Mouse (Mus musculus) neural tube, embryonic 13.5 days (tissue): Measurements from ENCODE around the gene Fancg. TPM values are rescaled to one million over a fixed set of nuclear protein-coding genes. Genes with fewer than 3 reads are reported as not detected.

Experiments
- ATAC-seq: fragments of 200-750 bp; cut with Nextera tagmentation; 2 replicates; pipeline ENCODE4 v1.8.0; 2017; ENCODE audit warnings: low read depth, mild to moderate bottlenecking, moderate TSS enrichment, moderate library complexity
- H3K27ac ChIP-seq: fragments of 300-500 bp; sonication (generic); replicated peaks from 2 replicates; pipeline ENCODE4 v1.5.1; 2015; ENCODE audit warnings: moderate library complexity, mild to moderate bottlenecking, inconsistent platforms
- H3K27me3 ChIP-seq: fragments of 300-500 bp; sonication (generic); 2 replicates; pipeline ENCODE4 v1.6.1; 2015; ENCODE audit warnings: mild to moderate bottlenecking, inconsistent platforms
- H3K36me3 ChIP-seq: fragments of 300-500 bp; sonication (generic); 2 replicates; pipeline ENCODE4 v1.6.1; 2015; ENCODE audit warnings: mild to moderate bottlenecking, inconsistent platforms
- H3K4me1 ChIP-seq: fragments of 300-500 bp; sonication (generic); replicated peaks from 2 replicates; pipeline ENCODE4 v1.6.1; 2015; ENCODE audit warnings: inconsistent platforms
- H3K4me2 ChIP-seq: fragments of 300-500 bp; sonication (generic); 2 replicates; pipeline ENCODE4 v1.6.1; 2015; ENCODE audit warnings: inconsistent platforms, mild to moderate bottlenecking, moderate library complexity
- H3K4me3 ChIP-seq: fragments of 300-500 bp; sonication (generic); 2 replicates; pipeline ENCODE4 v1.5.1; 2015; ENCODE audit warnings: mild to moderate bottlenecking, inconsistent platforms
- H3K9ac ChIP-seq: fragments of 300-500 bp; sonication (generic); 2 replicates; pipeline ENCODE4 v1.6.1; 2015; ENCODE audit warnings: moderate library complexity, mild to moderate bottlenecking, inconsistent platforms
- H3K9me3 ChIP-seq: fragments of 300-500 bp; sonication (generic); 2 replicates; pipeline ENCODE4 v1.6.1; 2016; ENCODE audit warnings: inconsistent platforms
- WGBS: fragments of 180-500 bp; shearing (Covaris S2); methylation state at CpG from one replicate; pipeline ENCODE4 v1.1.7; 2015; 5-methylcytosine and 5-hydroxymethylcytosine counted together
- polyA plus RNA-seq: library from polyadenylated mRNA; unstranded; fragments of >200 nt; fragmentation: Nextera tagmentation; extraction: Ambion mirVana; gene quantifications from 2 replicates; pipeline ENCODE4 v1.2.1, GENCODE M21; 2015

The Fancg gene
- polyA plus RNA-seq, 1 experiment from 2014 or later = 20.4 TPM

DNA sequence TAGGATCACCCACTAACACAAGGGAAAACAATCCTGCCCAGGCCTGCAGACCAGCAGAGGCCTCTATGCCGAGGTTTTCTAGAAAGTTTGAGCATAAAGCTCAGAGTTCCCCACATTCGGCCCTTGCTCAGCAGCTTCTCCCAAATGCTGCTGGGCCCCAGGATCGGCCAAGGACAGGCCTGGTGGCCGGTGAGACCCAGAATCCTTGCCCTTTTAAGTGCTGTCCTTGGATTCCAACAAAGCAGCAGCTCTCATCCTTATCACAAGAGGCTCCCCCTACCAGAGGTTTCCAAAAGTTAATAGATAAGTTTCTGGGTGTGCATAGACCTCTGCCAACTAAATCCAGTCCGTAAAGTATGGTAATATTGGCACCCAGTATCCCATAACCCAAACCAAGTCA, 36.4 kb downstream of the Fancg start:
- Histone ChIP-seq H3K27me3 (no peaks in the 10 kb centered on the region), H3K4me3 (no peak overlapping the region), H3K9me3 (no peaks in the 10 kb centered on the region), H3K4me2 (no peak overlapping the region), H3K4me1 (no peaks in the 10 kb centered on the region), H3K9ac (no peak overlapping the region), H3K36me3 (peaks cover 22% of the 10 kb centered on the region), H3K27ac (no peak overlapping the region)
- no peak for ATAC-seq
- 86% methylated on average over 5 of the region's 5 CpGs for WGBS

DNA sequence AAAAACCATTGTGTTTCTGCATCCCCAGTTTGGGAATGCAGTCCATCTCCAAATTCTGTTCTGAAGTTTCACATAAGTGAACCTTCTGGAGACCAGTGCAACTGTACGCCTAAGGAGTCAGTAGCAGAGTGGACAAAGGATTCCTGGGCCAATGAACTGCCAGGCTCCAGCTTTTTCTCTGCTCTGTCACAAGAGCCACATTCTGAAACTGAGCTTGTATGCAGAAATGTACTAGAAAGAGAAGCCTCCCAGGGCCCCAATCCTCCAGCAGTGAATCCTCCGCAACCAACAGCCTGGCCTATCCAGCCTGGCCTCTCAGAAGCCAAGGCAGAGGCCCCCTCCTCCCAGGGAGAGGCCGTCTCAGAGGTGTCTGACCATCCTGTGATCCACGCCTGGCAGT, 37.4 kb downstream of the Fancg start:
- Histone ChIP-seq H3K4me2 (no peak overlapping the region), H3K4me1 (no peaks in the 10 kb centered on the region), H3K4me3 (no peak overlapping the region), H3K9me3 (no peaks in the 10 kb centered on the region), H3K9ac (no peak overlapping the region), H3K36me3 (peaks cover 12% of the 10 kb centered on the region), H3K27me3 (no peaks in the 10 kb centered on the region), H3K27ac (no peak overlapping the region)
- 73% methylated on average over 4 of the region's 4 CpGs for WGBS
- ATAC-seq = no peak

DNA sequence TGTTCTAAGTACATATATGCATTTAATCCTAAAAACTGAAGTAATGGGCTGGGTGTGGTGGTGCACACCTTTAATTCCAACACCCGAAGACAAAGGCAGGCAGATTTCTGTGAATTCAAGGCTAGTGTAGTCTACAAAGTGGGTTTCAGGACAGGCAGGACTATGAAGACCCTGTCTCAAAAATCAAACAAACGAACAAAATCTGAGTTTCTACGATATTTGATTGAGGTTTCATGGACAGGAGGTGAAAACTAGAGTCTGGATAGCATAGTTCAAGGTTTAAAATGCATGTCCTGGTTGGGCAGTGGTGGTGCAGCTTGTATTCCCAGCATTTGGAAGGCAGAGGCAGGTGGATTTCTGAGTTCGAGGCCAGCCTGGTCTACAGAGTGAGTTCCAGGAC, 41.0 kb downstream of the Fancg start, which contains the start of gene 1700022I11Rik:
TSS of gene 1700022I11Rik (plus strand) at position 301 of the 400 bp plus-strand sequence.
- Histone ChIP-seq H3K4me1 (peaks cover 7% of the 10 kb centered on the region), H3K9me3 (no peaks in the 10 kb centered on the region), H3K4me2 (no peak within 1 kb of the TSS), H3K27ac (no peak within 1 kb of the TSS), H3K36me3 (no peaks in the 10 kb centered on the region), H3K27me3 (no peaks in the 10 kb centered on the region), H3K9ac (no peak within 1 kb of the TSS), H3K4me3 (no peak within 1 kb of the TSS)
- no peak for ATAC-seq
- WGBS = 89% methylated on average over 4 of the region's 4 CpGs

DNA sequence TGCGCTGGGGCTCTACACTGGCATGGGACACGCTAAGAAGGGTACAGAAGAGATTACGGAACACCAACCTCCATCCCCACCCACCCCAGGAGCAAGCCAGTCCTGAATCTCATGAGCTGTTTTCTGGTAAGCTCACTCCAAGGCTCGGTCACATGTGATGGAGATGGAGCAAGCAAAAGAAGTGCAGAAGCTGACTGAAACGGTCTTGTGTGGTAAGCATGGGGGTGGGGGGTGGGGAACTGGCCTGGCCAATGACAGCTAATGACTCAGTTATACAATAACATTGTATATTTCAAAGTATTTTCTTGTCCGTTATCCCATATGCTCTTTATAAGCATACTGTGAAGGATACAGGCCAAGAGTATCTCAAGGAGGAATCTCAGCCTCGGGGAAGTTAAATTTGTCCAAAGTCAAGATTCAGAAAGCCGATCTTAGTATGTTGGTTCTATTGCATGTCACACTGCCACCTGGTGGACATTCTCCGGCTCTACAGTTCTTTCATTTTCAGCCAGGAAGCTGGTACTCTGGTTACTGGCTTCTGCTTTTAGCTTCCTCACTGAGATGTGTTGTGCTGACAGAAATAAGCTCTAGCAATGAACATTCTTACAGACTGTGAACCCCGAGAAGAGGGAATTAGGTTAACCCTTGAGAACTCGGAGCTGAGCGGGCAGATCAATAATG, 45.1 kb downstream of the Fancg start:
- H3K27me3 ChIP-seq = no peaks in the 10 kb centered on the region
- peak; percentile 28; the same call in 1 of the 2 replicates for ATAC-seq
- H3K4me1 ChIP-seq = peaks cover 7% of the 10 kb centered on the region
- no peak overlapping the region for H3K9ac ChIP-seq
- H3K36me3 ChIP-seq = no peaks in the 10 kb centered on the region
- H3K27ac ChIP-seq = no peak overlapping the region
- 15% methylated on average over 12 of the region's 12 CpGs for WGBS
- H3K9me3 ChIP-seq = no peaks in the 10 kb centered on the region
- H3K4me3 ChIP-seq = no peak overlapping the region
- peak overlapping the region; percentile 37 for H3K4me2 ChIP-seq

DNA sequence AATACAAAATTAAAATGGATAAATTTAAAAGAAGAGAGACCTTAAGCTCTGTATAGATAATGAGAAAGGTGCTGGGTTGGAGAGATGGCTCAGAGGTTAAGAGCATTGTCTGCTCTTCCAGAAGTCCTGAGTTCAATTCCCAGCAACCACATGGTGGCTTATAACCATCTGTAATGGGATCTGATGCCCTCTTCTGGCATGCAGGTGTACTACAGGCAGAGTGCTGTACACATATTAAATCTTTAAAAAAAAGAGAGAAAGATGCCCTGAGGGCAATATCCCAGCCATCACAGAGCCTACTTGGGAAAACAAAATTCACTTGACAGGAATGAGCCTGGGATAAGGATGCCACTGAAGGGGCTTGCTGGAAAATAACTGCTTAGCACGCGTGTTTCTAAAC, 46.8 kb downstream of the Fancg start:
- H3K36me3 ChIP-seq = peaks cover 8% of the 10 kb centered on the region
- no peak overlapping the region for H3K9ac ChIP-seq
- no peaks in the 10 kb centered on the region for H3K9me3 ChIP-seq
- H3K4me1 ChIP-seq = peaks cover 7% of the 10 kb centered on the region
- no peak overlapping the region for H3K4me2 ChIP-seq
- H3K27me3 ChIP-seq = no peaks in the 10 kb centered on the region
- no peak overlapping the region for H3K4me3 ChIP-seq
- H3K27ac ChIP-seq = no peak overlapping the region
- ATAC-seq = no peak
- 95% methylated on average over 2 of the region's 2 CpGs for WGBS

DNA sequence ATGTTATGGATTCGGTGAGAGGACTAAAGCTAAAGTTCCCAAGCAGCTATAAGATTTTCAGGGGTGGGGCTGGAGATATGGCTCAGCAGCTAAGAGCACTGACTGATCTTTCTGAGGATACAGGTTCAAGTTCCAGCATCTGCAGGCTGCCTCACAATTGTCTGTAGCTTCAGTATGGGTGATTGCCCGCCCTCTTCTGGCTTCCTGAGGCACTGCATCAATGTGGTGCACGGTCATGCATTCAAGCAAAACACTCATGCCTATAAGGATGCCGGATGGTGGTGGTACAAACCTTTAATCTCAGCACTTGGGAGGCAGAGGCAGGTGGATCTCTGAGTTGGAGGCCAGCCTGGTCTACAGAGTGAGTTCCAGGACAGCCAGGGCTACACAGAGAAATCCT, 48.7 kb downstream of the Fancg start:
- WGBS = 27% methylated on average over 4 of the region's 4 CpGs
- no peak for ATAC-seq
- no peaks in the 10 kb centered on the region for H3K9me3 ChIP-seq
- H3K9ac ChIP-seq = no peak overlapping the region
- peaks cover 27% of the 10 kb centered on the region for H3K36me3 ChIP-seq
- no peak overlapping the region for H3K4me2 ChIP-seq
- H3K4me3 ChIP-seq = no peak overlapping the region
- H3K4me1 ChIP-seq = peaks cover 7% of the 10 kb centered on the region
- H3K27ac ChIP-seq = no peak overlapping the region
- no peaks in the 10 kb centered on the region for H3K27me3 ChIP-seq

DNA sequence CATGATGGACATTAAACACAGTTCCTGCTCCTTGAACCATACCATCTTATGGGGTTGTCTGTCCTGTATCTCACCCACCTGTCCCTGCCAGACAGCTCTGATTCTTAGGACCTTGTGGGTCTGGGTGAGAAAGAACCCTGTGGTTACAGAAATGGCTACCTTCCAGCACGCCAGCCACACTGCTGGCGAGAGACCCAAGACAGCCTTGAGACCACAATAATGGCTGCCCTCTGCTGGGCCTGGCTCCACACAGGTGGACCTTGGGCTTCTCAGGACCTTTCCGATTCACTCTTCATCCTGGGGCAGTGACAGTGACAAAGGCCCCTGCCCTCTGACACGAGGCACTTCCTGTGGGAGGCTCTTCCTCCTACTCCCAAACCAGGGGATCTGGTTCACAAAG, 50.9 kb downstream of the Fancg start:
- WGBS = 70% methylated on average over 4 of the region's 4 CpGs

DNA sequence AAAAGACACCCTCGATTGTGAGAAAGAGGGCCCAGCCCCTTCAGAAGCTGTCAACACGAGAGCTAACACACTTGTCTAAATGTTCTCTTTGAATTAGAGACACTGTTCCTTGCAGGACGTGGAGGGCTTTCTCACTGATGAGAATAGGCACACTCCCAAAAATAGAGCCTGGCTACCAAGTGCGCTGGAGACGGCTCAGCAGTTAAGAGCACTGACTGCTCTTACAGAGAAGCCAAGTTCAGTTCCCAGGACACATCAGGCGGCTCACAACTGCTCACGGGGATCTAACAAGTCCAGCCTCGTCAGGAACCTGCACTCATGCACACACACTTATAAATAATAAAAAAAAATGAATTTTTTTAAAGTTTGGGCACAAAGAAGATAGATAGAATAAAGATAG, 51.4 kb downstream of the Fancg start:
- Histone ChIP-seq H3K27ac (no peak overlapping the region), H3K9me3 (no peaks in the 10 kb centered on the region), H3K36me3 (peaks cover 47% of the 10 kb centered on the region), H3K9ac (no peak overlapping the region), H3K4me3 (no peak overlapping the region), H3K27me3 (no peaks in the 10 kb centered on the region), H3K4me2 (no peak overlapping the region), H3K4me1 (peaks cover 15% of the 10 kb centered on the region)
- 76% methylated on average over 8 of the region's 8 CpGs for WGBS
- no peak for ATAC-seq

More for the DNA sequence above, 50.9 kb downstream of the Fancg start:
- Histone ChIP-seq H3K27me3 (no peaks in the 10 kb centered on the region), H3K4me2 (no peak overlapping the region), H3K9ac (no peak overlapping the region), H3K4me1 (peaks cover 10% of the 10 kb centered on the region), H3K4me3 (no peak overlapping the region), H3K36me3 (peaks cover 47% of the 10 kb centered on the region), H3K9me3 (no peaks in the 10 kb centered on the region), H3K27ac (no peak overlapping the region)
- ATAC-seq = no peak

DNA sequence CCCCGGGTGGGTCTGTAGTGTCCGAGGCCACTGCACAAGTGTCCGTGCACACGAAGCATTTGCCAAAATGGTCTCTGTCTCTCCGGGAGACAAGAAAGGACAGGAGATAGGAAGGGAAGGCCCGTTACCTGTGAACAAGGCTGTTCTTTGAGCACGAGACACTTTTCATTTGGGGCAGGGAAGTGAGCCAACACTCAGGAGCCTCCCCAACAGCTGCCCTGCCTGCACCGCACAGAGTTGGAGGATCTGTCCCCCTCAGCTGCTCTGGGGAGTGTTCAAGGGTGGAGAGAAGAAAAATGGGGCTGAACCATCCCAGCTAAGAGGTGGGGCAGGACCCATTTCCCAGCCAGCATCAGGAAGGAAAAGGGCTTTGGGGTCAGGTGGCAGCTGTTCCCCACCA, 52.3 kb downstream of the Fancg start:
- no peak overlapping the region for H3K4me3 ChIP-seq
- H3K4me2 ChIP-seq = no peak overlapping the region
- H3K9ac ChIP-seq = no peak overlapping the region
- H3K4me1 ChIP-seq = peaks cover 24% of the 10 kb centered on the region
- WGBS = 91% methylated on average over 8 of the region's 8 CpGs
- no peaks in the 10 kb centered on the region for H3K9me3 ChIP-seq
- H3K36me3 ChIP-seq = peaks cover 55% of the 10 kb centered on the region
- no peaks in the 10 kb centered on the region for H3K27me3 ChIP-seq
- no peak overlapping the region for H3K27ac ChIP-seq
- ATAC-seq = no peak

DNA sequence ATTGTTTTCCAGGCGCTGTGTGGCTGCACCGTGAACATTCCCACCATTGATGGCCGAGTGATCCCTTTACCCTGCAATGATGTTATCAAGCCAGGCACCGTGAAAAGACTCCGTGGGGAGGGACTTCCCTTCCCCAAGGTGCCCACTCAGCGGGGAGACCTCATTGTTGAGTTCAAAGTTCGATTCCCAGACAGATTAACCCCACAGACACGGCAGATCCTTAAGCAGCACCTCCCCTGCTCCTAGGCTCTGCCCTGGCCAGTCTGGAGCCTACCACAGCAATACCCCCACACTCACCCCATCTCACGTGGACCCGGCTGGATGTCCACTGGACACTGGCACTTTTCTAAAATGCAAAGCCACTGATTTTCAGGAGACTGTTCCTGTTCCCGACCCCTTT, 53.0 kb downstream of the Fancg start:
- H3K4me3 ChIP-seq = no peak overlapping the region
- H3K9me3 ChIP-seq = no peaks in the 10 kb centered on the region
- no peak for ATAC-seq
- peaks cover 55% of the 10 kb centered on the region for H3K36me3 ChIP-seq
- peaks cover 31% of the 10 kb centered on the region for H3K4me1 ChIP-seq
- no peak overlapping the region for H3K27ac ChIP-seq
- no peaks in the 10 kb centered on the region for H3K27me3 ChIP-seq
- H3K4me2 ChIP-seq = no peak overlapping the region
- H3K9ac ChIP-seq = no peak overlapping the region
- 79% methylated on average over 11 of the region's 11 CpGs for WGBS

DNA sequence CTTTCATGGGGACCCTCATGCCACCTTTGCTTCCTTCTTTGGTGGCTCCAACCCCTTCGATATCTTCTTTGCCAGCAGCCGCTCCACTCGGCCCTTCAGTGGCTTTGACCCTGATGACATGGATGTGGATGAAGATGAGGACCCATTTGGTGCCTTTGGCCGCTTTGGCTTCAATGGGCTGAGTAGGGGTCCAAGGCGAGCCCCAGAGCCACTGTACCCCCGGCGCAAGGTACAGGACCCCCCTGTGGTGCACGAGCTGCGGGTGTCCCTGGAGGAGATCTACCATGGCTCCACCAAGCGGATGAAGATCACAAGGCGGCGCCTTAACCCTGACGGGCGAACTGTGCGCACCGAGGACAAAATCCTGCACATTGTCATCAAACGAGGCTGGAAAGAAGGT, 53.7 kb downstream of the Fancg start:
- H3K9me3 ChIP-seq = no peaks in the 10 kb centered on the region
- H3K27ac ChIP-seq = no peak overlapping the region
- no peak for ATAC-seq
- no peak overlapping the region for H3K4me3 ChIP-seq
- H3K4me2 ChIP-seq = no peak overlapping the region
- peaks cover 55% of the 10 kb centered on the region for H3K36me3 ChIP-seq
- H3K9ac ChIP-seq = no peak overlapping the region
- WGBS = 92% methylated on average over 17 of the region's 17 CpGs
- H3K27me3 ChIP-seq = no peaks in the 10 kb centered on the region
- H3K4me1 ChIP-seq = peaks cover 38% of the 10 kb centered on the region

DNA sequence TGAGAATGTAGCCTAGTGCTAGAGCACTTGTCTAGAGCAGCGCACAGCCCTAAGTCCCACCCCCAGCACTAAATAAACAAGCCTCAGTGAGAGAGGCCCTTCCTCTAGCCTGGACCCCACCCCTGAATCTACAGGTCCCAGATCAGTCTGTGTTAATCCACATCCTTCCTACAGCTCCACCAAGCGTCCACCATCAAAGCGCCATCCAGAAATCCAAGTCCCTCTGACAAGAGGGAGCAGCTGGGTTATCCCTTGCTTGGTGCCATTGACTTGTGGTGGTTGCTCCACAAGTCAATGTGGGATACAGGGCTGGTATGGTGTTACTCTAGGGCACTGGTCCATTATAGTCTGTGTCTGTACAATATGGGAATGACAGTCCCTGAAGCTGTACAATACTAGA, 55.1 kb downstream of the Fancg start:
- Histone ChIP-seq H3K4me2 (0 out of 2 replicates have a peak overlapping the region, but pooled peaks have one; percentile 93), H3K4me3 (no peak overlapping the region), H3K36me3 (peaks cover 55% of the 10 kb centered on the region), H3K27me3 (no peaks in the 10 kb centered on the region), H3K4me1 (peaks cover 51% of the 10 kb centered on the region), H3K27ac (no peak overlapping the region), H3K9me3 (no peaks in the 10 kb centered on the region), H3K9ac (no peak overlapping the region)
- ATAC-seq = no peak
- WGBS = 91% methylated on average over 3 of the region's 3 CpGs

DNA sequence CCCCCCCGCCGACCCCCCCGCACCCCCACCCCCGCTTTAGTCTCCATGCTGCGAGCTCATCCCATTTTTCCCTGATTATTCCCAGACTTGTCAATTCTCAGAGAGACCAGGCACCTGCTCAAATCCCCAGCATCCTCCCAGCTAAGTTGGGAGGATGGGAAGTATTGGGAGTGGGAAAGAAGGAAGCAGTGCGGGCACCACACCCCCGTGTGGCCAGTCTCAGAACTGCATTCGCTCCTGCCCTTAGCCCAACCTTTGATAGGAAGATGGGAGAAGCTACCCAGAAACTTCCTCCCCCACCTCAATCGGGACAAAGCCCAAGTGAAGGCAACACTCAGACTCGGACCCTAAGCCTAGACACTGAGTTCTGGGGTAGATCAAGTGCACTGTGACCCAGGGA, 56.0 kb downstream of the Fancg start:
- 8% methylated on average over 10 of the region's 10 CpGs for WGBS
- H3K36me3 ChIP-seq = peaks cover 54% of the 10 kb centered on the region
- peak overlapping the region; percentile 98 for H3K9ac ChIP-seq
- H3K4me1 ChIP-seq = peaks cover 52% of the 10 kb centered on the region
- H3K4me2 ChIP-seq = peak overlapping the region; percentile 93
- no peak for ATAC-seq
- H3K9me3 ChIP-seq = no peaks in the 10 kb centered on the region
- H3K4me3 ChIP-seq = peak overlapping the region; percentile 76
- no peaks in the 10 kb centered on the region for H3K27me3 ChIP-seq
- peak overlapping the region; percentile 97 for H3K27ac ChIP-seq
